Mouse (Mus musculus): Measurements from ENCODE around the gene Upf3b.
"Not testable (repeated sequence)": the region's sequence is repeated elsewhere in the genome, so short reads cannot be mapped to it uniquely, and the experiment has no call there.

Upf3b gene

DNA sequence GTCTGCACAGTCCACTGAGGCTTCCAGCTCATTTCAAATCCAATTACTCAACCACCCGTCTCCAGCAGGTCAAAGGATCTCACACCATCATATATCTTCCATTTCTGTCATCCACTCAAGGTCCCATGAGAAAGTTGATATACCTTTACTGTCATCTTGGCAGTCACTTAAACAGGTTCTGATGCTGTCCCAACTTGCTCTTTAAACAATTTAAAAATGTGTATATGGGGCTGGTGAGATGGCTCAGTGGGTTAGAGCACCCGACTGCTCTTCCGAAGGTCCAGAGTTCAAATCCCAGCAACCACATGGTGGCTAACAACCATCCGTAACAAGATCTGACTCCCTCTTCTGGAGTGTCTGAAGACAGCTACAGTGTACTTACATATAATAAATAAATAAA is 29.8 kb downstream of the Upf3b start:
- DNase-seq (ENCODE audit: low spot score in 2 of 2), result not testable (repeated sequence)

DNA sequence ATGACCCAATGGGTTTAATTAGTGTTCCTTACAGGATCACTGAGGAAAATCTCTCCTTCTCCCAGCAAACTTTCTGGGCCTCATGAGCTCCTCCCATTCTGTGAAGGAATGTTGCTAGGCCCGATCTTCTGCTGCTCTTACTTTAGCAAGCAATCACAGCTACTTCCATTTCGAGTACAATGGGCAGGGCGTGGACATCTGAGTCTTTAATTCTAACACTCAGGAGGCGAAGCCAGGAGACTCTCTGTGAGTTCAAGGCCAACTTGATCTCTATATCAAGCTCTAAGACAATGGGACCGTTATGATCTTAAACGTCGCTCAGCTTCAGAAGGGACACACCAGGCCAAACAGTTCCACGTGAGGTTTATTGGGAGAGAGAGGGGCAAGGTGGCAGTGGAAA is 33.5 kb downstream of the Upf3b start:
- DNase-seq (ENCODE audit: low spot score in 2 of 2), result no peak

GRCm38 (mm10) chrX:37074262-37074892 is 35.7 kb downstream of the Upf3b start:
- DNase-seq (ENCODE audit: low spot score in 2 of 2), result peak; percentile 53 to 70

DNA sequence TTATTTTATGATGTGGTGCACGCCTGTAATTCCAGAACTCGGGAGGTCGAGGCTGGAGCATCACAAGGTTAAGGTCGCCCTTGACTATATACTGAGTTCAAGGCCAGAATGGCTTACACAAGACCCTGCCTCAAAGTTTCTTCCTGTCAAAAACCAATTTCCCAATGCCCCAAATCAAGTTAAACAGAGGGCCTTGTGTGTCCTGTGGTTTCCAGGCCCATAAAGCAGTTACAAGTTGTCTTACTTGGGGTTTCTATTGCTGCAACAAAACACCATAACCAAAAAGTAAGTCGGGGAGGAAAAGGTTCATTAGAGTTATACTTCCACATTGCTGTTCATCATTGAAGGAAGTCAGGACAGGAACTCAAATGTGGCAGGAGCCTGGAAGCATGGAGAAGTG is 41.4 kb downstream of the Upf3b start:
- no peak for DNase-seq (ENCODE audit: low spot score in 2 of 2)

DNA sequence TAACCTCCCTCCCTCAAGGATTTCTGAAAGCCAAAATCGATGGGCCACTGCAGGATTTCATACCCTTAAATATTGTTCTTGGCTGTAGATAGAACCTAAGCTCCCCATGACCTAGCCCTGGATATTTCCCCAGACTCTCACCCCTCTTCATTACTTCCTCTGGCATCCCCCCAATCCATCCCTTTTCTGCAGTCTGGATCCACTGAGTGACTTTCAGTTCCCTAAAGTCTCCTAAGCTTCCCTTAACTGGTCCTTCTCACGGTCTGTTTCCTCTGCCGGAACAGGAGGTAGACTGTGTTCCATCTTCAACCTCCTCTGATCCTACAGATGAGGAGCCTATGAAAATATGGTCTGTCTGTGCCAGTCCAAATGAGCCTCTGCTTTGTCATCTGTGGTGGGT is 42.8 kb downstream of the Upf3b start:
- no peak for DNase-seq (ENCODE audit: low spot score in 2 of 2)

DNA sequence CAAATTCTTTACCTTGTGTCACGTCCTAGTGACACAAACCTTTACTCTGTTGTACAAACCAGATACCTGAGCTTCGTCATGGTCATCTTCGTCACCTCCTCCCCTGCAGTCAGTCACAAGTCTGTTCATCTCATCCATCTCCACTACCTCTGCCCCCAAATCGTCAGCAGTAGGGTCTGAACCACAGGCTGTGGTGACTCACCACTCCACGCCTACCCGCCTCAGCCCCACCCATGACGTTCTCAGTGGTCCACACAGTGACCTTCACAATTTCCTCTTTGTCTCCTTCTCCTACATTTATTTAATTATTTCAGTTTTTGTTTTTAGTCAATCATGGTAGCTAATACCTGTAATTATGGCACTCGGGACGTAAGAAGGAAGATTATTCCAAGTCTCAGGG is 46.2 kb downstream of the Upf3b start:
- DNase-seq (ENCODE audit: low spot score in 2 of 2), result no peak

- peak; percentile 18 to 19 for DNase-seq (ENCODE audit: low spot score in 2 of 2)
Observed at GRCm38 (mm10) chrX:37048890-37049823, 61.0 kb downstream of the Upf3b start.

DNA sequence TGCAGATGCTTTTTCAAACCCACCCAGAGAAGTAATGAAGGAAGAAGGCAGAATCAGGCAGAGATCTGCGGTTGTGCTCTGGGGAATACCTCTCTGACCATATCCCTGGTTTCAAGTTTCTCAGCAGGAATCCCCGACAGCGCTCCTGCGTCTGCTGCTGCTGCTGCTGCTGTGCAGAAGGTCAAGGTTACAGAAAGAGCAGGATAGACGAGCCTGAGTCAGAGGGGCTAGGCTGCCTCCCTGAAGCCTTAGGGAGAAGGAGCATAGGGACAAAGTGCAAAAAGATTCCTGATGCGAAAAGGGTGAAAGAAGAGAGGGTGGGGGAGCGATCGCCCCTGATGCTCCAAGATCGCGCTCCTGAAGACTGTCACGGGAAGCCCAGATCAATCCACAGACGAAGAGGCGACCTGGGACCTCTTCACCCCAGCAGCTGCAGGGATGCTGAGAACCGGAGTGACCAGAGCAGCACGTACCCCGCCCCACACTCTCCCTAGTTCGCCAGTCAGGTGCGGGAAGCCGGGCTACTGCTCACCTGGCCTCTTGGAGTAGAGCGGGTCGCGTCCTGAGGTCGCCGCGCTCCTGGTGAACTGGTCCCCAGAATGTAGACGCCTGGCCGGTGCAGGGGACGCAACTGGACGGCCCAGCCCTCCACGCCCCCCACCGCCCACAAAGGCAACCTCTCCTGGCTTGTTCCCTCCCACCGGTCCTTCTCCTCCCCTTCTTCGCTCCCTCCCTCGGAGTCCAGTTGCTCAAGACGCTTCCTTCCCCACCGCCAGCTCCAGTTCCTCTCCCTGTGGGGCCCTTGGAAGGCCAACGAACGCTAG is 61.8 kb downstream of the Upf3b start, which contains the start of gene Sowahd:
Sowahd (plus strand) TSS at position 780 of the 824 bp plus-strand sequence.
- no peak for DNase-seq (ENCODE audit: low spot score in 2 of 2)

- DNase-seq (ENCODE audit: low spot score in 2 of 2), result peak; percentile 37 to 76
Observed at GRCm38 (mm10) chrX:37042726-37043125, 67.4 kb downstream of the Upf3b start.
